Mouse (Mus musculus) liver, adult 2 months (tissue): ENCODE data around the gene Srbd1.

ENCODE experiments used
- CTCF ChIP-seq: fragments of 200-500 bp; IDR thresholded peaks from 2 replicates; pipeline ENCODE4 v1.5.1; 2011; ENCODE audit warnings: low read depth, low read length, control low read depth
- POLR2A ChIP-seq: fragments of 200-500 bp; IDR thresholded peaks from 2 replicates; pipeline ENCODE4 v1.6.1; 2011; ENCODE audit warnings: low read length, control low read depth; ENCODE audit not compliant: insufficient read depth; ENCODE audit errors: extremely low read depth

GRCm38 (mm10) chr17:86156999-86157398, 12.0 kb upstream of the Srbd1 start:
- TF ChIP-seq CTCF, result no peak
- no peak for TF ChIP-seq POLR2A
